Mouse (Mus musculus): ENCODE measurements around the gene Tnfsf15. TPM values are rescaled to one million over a fixed set of nuclear protein-coding genes. Genes with fewer than 3 reads are reported as not detected.

The Tnfsf15 gene
- total and polyA plus RNA-seq, 2 experiments from 2014 or later, result not detected

- TF ChIP-seq CTCF (IDR thresholded peaks at IDR 0.05), result no peak
- 61% methylated on average over 3 of the region's 3 CpGs for WGBS
- H3K4me1 ChIP-seq (ENCODE audit: insufficient read depth, low read length), result no peaks in the 10 kb centered on the region
- H3K27me3 ChIP-seq (ENCODE audit: insufficient read depth, low read length), result no peaks in the 10 kb centered on the region
- H3K9me3 ChIP-seq (ENCODE audit: low read length), result no peaks in the 10 kb centered on the region
- no peak overlapping the region for H3K4me3 ChIP-seq (ENCODE audit: low read depth, low read length)
- no peak overlapping the region for H3K4me2 ChIP-seq (ENCODE audit: low read depth, low read length, poor library complexity, severe bottlenecking)
- H3K27ac ChIP-seq (ENCODE audit: low read depth, low read length), result no peak overlapping the region
- no peaks in the 10 kb centered on the region for H3K36me3 ChIP-seq (ENCODE audit: insufficient read depth, low read length)
- no peak for ATAC-seq (ENCODE audit: low FRiP score)
- no peak overlapping the region for H3K9ac ChIP-seq (replicated peaks; ENCODE audit: low read length, poor library complexity, severe bottlenecking)
- no peak for DNase-seq (ENCODE audit: low spot score)
These were observed 63.4 kb downstream of the Tnfsf15 start for GRCm38 (mm10) chr4:63681557-63681956.

Other genes starting within 250 kb of the Tnfsf15 start
- gene Whrn, start 249.1 kb downstream of the Tnfsf15 start, total RNA-seq (2014; rRNA removed), result 14.5 and 20.1 TPM in 2 replicates
- gene Whrn, start 249.1 kb downstream of the Tnfsf15 start, polyA plus RNA-seq (2015; fragmentation: Nextera tagmentation; extraction: Ambion mirVana), result 2.4 and 3.5 TPM in 2 replicates
- 142 and 202 TPM in 2 replicates for gene Atp6v1g1, start 200.3 kb downstream of the Tnfsf15 start, total RNA-seq (2014; rRNA removed)
- 356 and 357 TPM in 2 replicates for gene Atp6v1g1, start 200.3 kb downstream of the Tnfsf15 start, polyA plus RNA-seq (2015; fragmentation: Nextera tagmentation; extraction: Ambion mirVana)
- 3.2 and 4.8 TPM in 2 replicates for gene Tmem268, start 186.3 kb downstream of the Tnfsf15 start, total RNA-seq (2014; rRNA removed)
- gene Tmem268, start 186.3 kb downstream of the Tnfsf15 start, polyA plus RNA-seq (2015; fragmentation: Nextera tagmentation; extraction: Ambion mirVana), result 4.7 and 5.0 TPM in 2 replicates
- gene Gm11213, start 139.9 kb downstream of the Tnfsf15 start, total RNA-seq (2014; rRNA removed), result not detected in 2 replicates
- gene Gm11213, start 139.9 kb downstream of the Tnfsf15 start, polyA plus RNA-seq (2015; fragmentation: Nextera tagmentation; extraction: Ambion mirVana), result not detected in 2 replicates
- gene Tex48, start 122.7 kb downstream of the Tnfsf15 start, total RNA-seq (2014; rRNA removed), result not detected in 2 replicates
- gene Tex48, start 122.7 kb downstream of the Tnfsf15 start, polyA plus RNA-seq (2015; fragmentation: Nextera tagmentation; extraction: Ambion mirVana), result not detected in 2 replicates
- not detected in 2 replicates for gene Gm11214, start 81.7 kb downstream of the Tnfsf15 start, total RNA-seq (2014; rRNA removed)
- not detected in 2 replicates for gene Gm11214, start 81.7 kb downstream of the Tnfsf15 start, polyA plus RNA-seq (2015; fragmentation: Nextera tagmentation; extraction: Ambion mirVana)
- not detected in 2 replicates for gene Tnfsf8, start 116.2 kb upstream of the Tnfsf15 start, total RNA-seq (2014; rRNA removed)
- not detected in 2 replicates for gene Tnfsf8, start 116.2 kb upstream of the Tnfsf15 start, polyA plus RNA-seq (2015; fragmentation: Nextera tagmentation; extraction: Ambion mirVana)